In genomic region chr2:159491090-159491489, GRCm38 (mm10) we compare ENCODE assay signal across 11 mouse cellular contexts.
DNase-seq lines count a peak whose midpoint lies in the region; ATAC-seq and TF ChIP-seq lines count a peak whose summit lies in the region.
"Had no signal": no experiment of that assay in that cellular context is flagged by ENCODE, and none has a peak within 500 bp of the region (broad histone marks: within the 10 kb centered on the region; RNA-seq: fewer than 3 reads in every experiment).

No protein-coding gene starts in this region.

- no peaks in the 10 kb centered on the region for H3K4me1 ChIP-seq in hindbrain, postnatal 0 days (ENCODE audit: insufficient read depth, low read length)
- no peaks in the 10 kb centered on the region for H3K4me1 ChIP-seq in hindbrain, embryonic 10.5 days (replicated peaks)
- no peaks in the 10 kb centered on the region for H3K4me1 ChIP-seq in forebrain, embryonic 11.5 days (replicated peaks; ENCODE audit: control insufficient read depth, insufficient read depth, low read length)

- no peak overlapping the region for H3K4me2 ChIP-seq in hindbrain, postnatal 0 days (ENCODE audit: low read depth, low read length)
- H3K4me2 ChIP-seq in forebrain, embryonic 11.5 days (ENCODE audit: low read depth, low read length, severe bottlenecking): no peak overlapping the region

- TF ChIP-seq CTCF in hindbrain, postnatal 0 days (IDR thresholded peaks at IDR 0.05; ENCODE audit: low read depth): no peak

- no peaks in the 10 kb centered on the region for H3K36me3 ChIP-seq in hindbrain, postnatal 0 days (ENCODE audit: insufficient read depth, low read length)
- no peaks in the 10 kb centered on the region for H3K36me3 ChIP-seq in hindbrain, embryonic 10.5 days
- no peaks in the 10 kb centered on the region for H3K36me3 ChIP-seq in forebrain, embryonic 11.5 days (ENCODE audit: control insufficient read depth, insufficient read depth, low read length)

- WGBS in hindbrain, postnatal 0 days: 42% methylated on average over 3 of the region's 3 CpGs
- WGBS in hindbrain, embryonic 10.5 days: 72% methylated on average over 3 of the region's 3 CpGs
- WGBS in forebrain, embryonic 11.5 days: 75% methylated on average over 3 of the region's 3 CpGs

- no peak overlapping the region for H3K4me3 ChIP-seq in hindbrain, postnatal 0 days (ENCODE audit: low read length)
- H3K4me3 ChIP-seq in hindbrain, embryonic 10.5 days: no peak overlapping the region
- no peak overlapping the region for H3K4me3 ChIP-seq in forebrain, embryonic 11.5 days (ENCODE audit: low read depth, low read length)

- intact Hi-C loops in gastrocnemius, postnatal 36 days (cut with DNase I): no loop called here

- H3K27ac ChIP-seq in hindbrain, postnatal 0 days: no peak overlapping the region
- no peak overlapping the region for H3K27ac ChIP-seq in hindbrain, embryonic 10.5 days
- H3K27ac ChIP-seq in forebrain, embryonic 11.5 days (ENCODE audit: low read depth, low read length): no peak overlapping the region

- ATAC-seq in hindbrain, postnatal 0 days: no peak
- ATAC-seq in forebrain, embryonic 11.5 days (replicated peaks; ENCODE audit: low FRiP score): no peak
- ATAC-seq: activated CD4-positive, CD25-positive, alpha-beta regulatory T cell, adult 4 months had no signal

- no peak overlapping the region for H3K9ac ChIP-seq in hindbrain, postnatal 0 days (replicated peaks; ENCODE audit: low read length)
- no peak overlapping the region for H3K9ac ChIP-seq in forebrain, embryonic 11.5 days (ENCODE audit: low read length)

- H3K9me3 ChIP-seq in hindbrain, postnatal 0 days (ENCODE audit: low read length): no peaks in the 10 kb centered on the region
- H3K9me3 ChIP-seq in hindbrain, embryonic 10.5 days: no peaks in the 10 kb centered on the region
- no peaks in the 10 kb centered on the region for H3K9me3 ChIP-seq in forebrain, embryonic 11.5 days (ENCODE audit: control insufficient read depth, low read length)

- peak; percentile 20 for DNase-seq in hindbrain, postnatal 0 days (ENCODE audit: low spot score)
- no peak for DNase-seq in hindbrain, embryonic 10.5 days (ENCODE audit: low spot score)
- DNase-seq in right cerebral cortex, postnatal 4 days: peak; percentile 4
- no peak for DNase-seq in right cerebral cortex, adult 2 months (ENCODE audit: low spot score in 2 of 2)
- DNase-seq in gastrocnemius, postnatal 36 days: peak; percentile 49 to 73
- DNase-seq in skeletal muscle tissue, adult 2 months (ENCODE audit: low read depth, low spot score): peak; percentile 63
- no peak for DNase-seq in spleen, adult 18-20 months
- no peak for DNase-seq in forebrain, embryonic 11.5 days (ENCODE audit: low spot score)
- DNase-seq: kidney, adult 2 months; lung, postnatal 10 days had no signal

- no peaks in the 10 kb centered on the region for H3K27me3 ChIP-seq in hindbrain, postnatal 0 days (ENCODE audit: insufficient read depth, low read length)
- no peaks in the 10 kb centered on the region for H3K27me3 ChIP-seq in hindbrain, embryonic 10.5 days (ENCODE audit: insufficient read depth, poor library complexity, severe bottlenecking)
- no peaks in the 10 kb centered on the region for H3K27me3 ChIP-seq in forebrain, embryonic 11.5 days (ENCODE audit: control insufficient read depth, insufficient read depth, low read length)

Comparison
In these comparisons a context has a peak if more than half of its experiments do, and no peak if none do; other contexts are left out.
1. DNase-seq: peak in hindbrain, postnatal 0 days (single experiment), right cerebral cortex, postnatal 4 days (single experiment), gastrocnemius, postnatal 36 days (2 of 2) and skeletal muscle tissue, adult 2 months (single experiment); none in hindbrain, embryonic 10.5 days (single experiment), right cerebral cortex, adult 2 months (0 of 2), spleen, adult 18-20 months (0 of 2) and forebrain, embryonic 11.5 days (single experiment).